Mouse (Mus musculus) left cerebral cortex, postnatal 36 days (tissue): Measurements from ENCODE around the gene Fitm2. TPM values are rescaled to one million over a fixed set of nuclear protein-coding genes. Genes with fewer than 3 reads are reported as not detected.

Source experiments
- DNase-seq, 2 experiments: peaks; one replicate each; pipeline ENCODE4 v3.0.0; 2021 to 2022; ENCODE audit warnings: low spot score in 2 of 2, mixed read lengths in 1 of 2
- intact Hi-C: fragments of 180-260 bp; cut with DNase I; formaldehyde crosslinking; loops from one replicate; pipeline ENCODE4 v1.15.1; 2025
- total RNA-seq, 2 experiments: library from RNA; stranded (reverse); gene quantifications; 2 replicates each; pipeline ENCODE4 v1.2.3; 2021

Fitm2 gene
- total RNA-seq, 2 experiments from 2014 or later = 18.8 to 19.3 TPM

- intact Hi-C loops = no loop called here
- no peak for DNase-seq
Observed at GRCm38 (mm10) chr2:163433971-163434370, 38.5 kb downstream of the Fitm2 start.

DNA sequence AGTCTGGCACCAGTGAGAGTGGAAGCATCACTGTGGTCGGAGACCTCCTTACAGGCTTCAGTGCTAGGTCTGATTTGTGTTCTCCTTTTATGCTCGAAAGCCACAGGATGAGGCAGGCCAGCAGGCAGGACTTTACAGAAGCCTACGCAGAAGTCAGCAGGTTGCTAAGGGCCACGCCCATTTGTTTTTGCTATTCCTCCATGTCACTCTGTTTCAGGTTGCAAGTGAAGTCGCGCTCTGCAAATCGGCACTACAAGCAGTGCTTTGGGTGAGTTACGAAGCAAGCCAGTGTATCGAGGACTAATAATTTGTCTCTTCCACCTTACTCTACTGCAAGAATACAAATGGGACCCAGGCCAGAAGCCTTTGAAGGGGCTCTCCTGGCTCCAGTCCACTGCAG lies 41.1 kb downstream of the Fitm2 start:
- intact Hi-C loops = no loop called here
- no peak for DNase-seq

DNA sequence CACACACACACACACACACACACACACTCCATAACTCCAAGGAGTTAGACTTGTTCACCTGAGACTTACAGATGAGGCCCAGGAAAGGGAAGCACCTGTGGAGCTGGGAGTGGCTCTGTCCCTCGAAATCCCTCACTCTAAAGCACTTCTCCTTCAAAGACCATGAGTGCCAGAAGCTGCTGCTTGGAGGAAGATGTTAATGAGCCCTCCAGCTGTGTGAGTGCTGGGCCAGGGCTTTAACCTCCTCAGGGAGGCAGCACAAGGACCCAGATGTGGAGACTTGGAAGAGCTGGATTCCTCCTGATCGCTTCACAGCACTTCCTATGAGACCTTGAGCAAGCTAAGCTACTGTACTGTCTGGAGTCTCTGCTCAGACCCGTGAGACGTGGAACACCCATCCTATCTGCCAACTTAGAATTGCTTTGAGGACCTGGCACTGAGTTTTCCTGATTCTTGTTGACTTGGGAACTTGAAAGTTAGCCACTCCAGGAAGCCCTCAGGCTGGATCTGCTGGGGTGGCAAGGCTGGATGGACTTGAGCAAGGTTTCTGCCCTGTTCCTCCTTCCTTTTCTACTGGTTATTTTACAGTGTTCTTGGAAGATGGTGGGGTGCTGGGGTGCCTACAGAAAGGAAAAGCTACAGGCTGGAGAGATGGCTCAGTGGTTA lies 44.0 kb downstream of the Fitm2 start:
- intact Hi-C loops = no loop called here
- no peak for DNase-seq

DNA sequence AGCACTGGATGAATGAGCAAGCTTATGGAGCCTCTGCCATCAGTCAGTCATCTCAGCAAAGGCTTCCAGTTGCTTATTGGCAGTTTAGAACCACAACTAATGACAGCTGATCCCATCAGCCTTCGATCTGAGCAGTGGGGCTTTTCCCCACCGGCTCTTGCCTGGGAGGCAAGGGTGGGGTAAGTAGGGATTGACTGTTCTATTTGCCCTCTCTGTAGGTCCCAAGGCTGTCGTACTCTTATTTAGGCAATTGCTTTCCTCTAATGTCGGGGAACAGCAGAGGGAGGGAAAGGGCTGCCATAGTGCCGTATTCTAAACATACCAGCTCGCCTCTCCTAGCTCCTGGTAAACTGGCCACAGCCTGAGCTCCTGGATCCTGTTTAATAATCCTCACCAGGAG lies 47.8 kb downstream of the Fitm2 start, which contains the start of gene Oser1:
Gene Oser1, minus strand, starts transcription at position 101 of the 400 bp plus-strand sequence.
- DNase-seq = no peak
- intact Hi-C loops = no loop called here

- no peak for DNase-seq
- intact Hi-C loops = no loop called here
Observed at GRCm38 (mm10) chr2:163422895-163423660, 49.4 kb downstream of the Fitm2 start.

DNA sequence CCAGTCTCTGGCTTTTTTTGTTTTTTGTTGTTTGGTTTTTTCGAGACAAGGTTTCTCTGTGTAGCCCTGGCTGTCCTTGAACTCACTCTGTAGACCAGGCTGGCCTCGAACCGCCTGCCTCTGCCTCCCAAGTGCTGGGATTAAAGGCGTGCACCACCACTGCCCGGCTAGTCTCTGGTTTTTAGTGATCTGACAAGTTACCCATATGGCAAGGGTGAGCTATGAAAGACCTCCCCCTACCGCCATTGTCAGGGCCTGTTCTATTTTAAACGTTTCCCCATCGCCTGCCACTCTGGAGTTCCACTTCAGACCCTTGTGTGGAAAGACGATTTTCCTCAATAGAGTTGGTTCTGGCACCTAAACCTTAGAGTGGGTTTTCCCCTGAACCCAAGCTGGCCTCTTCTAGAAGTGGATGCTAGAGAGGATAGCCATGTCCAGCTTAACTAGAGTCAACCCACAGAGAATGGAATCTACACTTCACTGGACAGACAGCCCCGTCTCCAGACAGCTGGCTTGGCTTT lies 52.0 kb downstream of the Fitm2 start:
- intact Hi-C loops = no loop called here
- no peak for DNase-seq

DNA sequence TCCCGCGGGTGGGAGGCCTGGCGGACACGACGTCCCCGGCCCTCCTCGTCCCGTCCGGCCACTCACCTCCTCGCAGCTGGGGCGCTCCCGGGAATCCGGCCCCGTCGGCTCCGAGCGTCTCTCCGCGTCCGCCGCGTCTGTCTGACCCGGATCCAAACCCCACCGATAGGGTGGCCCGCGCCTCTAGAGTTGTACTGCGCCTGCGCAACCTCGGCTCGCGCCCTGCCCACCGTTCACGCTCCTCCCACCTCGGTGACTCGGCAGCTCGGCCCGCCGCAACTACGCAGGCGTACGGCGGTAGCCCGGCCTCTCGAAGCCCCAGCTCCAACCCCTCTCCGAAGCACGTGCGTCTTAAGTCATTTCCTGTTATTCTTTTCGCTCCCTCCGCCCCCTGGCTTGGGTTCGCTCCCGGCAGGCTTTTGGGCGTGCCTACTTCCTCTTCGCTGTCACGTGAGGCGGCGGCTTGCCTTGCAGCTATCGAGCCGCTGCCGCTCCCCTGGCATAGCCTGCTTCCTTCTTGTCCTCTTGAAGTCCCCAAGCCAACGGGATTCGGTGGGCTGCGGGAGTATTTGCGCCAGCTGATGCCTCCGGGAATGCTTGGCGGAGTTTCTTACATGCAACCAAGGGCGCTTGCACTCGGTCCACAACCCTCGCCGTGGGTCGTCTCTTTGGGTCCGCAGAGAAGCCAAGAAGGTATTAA lies 52.9 kb downstream of the Fitm2 start:
- peak; percentile 99 to 100 for DNase-seq
- intact Hi-C loops = loop anchor here (5.0 kb wide), 1 partner anchor 487 kb away; the partner anchor contains the start of gene Srsf6

DNA sequence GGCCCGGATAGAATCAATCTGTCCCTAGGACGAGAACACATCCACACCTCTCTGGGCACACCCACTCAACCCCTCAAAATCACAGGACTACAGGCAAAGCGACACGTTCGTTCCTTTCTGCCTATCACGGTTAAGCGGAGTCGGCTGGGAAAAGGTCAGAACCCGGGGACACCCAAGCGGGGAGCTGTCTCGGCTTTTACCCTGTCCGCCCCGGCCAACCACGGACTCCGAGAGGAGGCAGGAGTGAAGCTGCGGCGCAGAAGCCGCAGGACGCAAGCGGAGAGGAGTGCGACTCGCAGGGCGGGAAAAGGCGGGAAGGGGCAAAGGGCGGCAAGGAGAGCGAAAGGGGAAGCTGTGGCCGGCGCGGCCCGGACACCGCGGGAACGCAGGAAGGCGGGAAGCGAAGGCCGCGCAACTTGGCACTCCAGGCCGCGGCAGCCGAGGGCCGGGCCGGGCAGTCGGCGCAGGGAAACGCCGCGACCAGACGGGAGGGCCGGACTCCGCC lies 53.5 kb downstream of the Fitm2 start:
- no peak for DNase-seq
- intact Hi-C loops = loop anchor here (5.0 kb wide), 1 partner anchor 487 kb away; the partner anchor contains the start of gene Srsf6

DNA sequence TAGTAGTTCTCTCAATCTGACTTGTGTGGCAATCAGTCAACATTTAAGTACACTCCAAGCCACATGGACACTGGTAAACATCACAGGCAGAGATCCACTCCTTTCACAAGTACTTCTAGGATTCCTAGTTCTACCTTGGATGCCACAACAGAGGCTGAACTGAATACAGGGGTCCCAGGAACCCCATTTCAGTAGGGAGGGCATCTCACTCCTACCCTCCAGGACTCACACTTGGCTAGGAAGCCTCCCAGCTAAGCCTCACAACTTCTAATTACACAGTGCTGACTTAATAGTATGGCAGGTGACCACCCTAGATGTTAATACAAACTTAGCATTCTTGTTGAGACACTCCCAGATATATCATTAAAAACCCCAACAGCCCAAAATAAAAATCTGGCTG lies 54.6 kb downstream of the Fitm2 start:
- DNase-seq = no peak
- intact Hi-C loops = loop anchor here (5.0 kb wide), 1 partner anchor 486 kb away; the partner anchor contains the start of gene Srsf6

GRCm38 (mm10) chr2:163417026-163417425 lies 55.4 kb downstream of the Fitm2 start:
- intact Hi-C loops = loop anchor here (5.0 kb wide), 1 partner anchor 485 kb away; the partner anchor contains the start of gene Srsf6
- DNase-seq = no peak

Other genes starting within 250 kb of the Fitm2 start
- gene Jph2, start 74.6 kb downstream of the Fitm2 start, total RNA-seq = under 1 TPM; 0.49 to 0.59 TPM
- 10 to 100 TPM; 24.3 to 25.0 TPM for gene Oser1, start 47.9 kb downstream of the Fitm2 start, total RNA-seq
- 10 to 100 TPM; 72.6 to 73.9 TPM for gene Gdap1l1, start 34.2 kb downstream of the Fitm2 start, total RNA-seq
- not detected for gene R3hdml, start 19.7 kb upstream of the Fitm2 start, total RNA-seq
- not detected for gene Hnf4a, start 34.2 kb upstream of the Fitm2 start, total RNA-seq
- 10 to 100 TPM; 63.0 to 70.7 TPM for gene Ttpal, start 129.7 kb upstream of the Fitm2 start, total RNA-seq
- gene Serinc3, start 172.5 kb upstream of the Fitm2 start, total RNA-seq = 100 to 1,000 TPM; 224 to 251 TPM
- 100 to 1,000 TPM; 135 to 144 TPM for gene Pkig, start 185.8 kb upstream of the Fitm2 start, total RNA-seq